Mouse (Mus musculus): Measurements from ENCODE around the gene Crocc2. TPM values are rescaled to one million over a fixed set of nuclear protein-coding genes. Genes with fewer than 3 reads are reported as not detected.

Crocc2 gene
- total and polyA plus RNA-seq, 3 experiments = not detected

DNA sequence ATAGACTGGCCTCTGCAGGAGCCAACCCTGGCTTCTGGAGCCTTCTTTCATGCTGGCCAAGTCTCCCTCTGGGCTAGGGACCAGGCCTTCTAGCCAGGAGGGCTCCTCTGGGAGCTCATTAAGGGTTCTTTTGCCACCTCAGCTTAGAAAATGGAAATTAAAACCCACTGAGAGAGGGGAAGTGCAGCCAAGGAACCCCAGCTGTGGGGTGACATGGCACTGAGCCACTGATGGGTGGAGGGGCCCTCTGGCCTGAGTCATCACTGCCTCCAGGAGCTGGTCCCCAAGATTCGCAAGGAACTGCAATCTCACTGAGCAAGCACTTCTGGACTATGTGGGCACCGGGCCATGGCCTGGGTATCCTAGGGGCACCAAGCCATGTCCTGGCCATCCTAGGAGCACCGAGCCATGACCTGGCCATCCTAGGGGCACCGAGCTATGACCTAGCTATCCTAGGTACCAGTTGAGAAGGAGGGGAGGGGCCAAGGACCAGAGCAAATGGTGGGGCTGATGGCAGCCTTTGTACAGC lies 39.1 kb downstream of the Crocc2 start:
- no peak for DNase-seq (ENCODE audit: extremely low read depth)
- no peaks in the 10 kb centered on the region for H3K36me3 ChIP-seq (replicated peaks in 1 of 2; ENCODE audit: control insufficient read depth in 1 of 2, insufficient read depth in 1 of 2, low read length in 1 of 2)
- H3K79me2 ChIP-seq (replicated peaks; ENCODE audit: control insufficient read depth, extremely low read depth, insufficient read depth, poor library complexity, severe bottlenecking) = no peaks in the 10 kb centered on the region
- no peak overlapping the region for H3K4me2 ChIP-seq (ENCODE audit: insufficient read depth, low read depth, poor library complexity, severe bottlenecking)
- in situ Hi-C loops (cut with MboI; ENCODE audit: low pct_ligation_motif_present, low pct_unique_long_range_greater_than_20kb, low sequenced_read_pairs) = no loop called here
- H3K27me3 ChIP-seq (replicated peaks) = peaks cover 97% of the 10 kb centered on the region
- H3K9ac ChIP-seq (ENCODE audit: insufficient read depth, low read depth) = no peak overlapping the region
- no peak overlapping the region for H3K4me3 ChIP-seq (replicated peaks in 1 of 3; ENCODE audit: low read depth in 2 of 3, low read length in 2 of 3, poor library complexity in 1 of 3)
- H3K4me1 ChIP-seq (ENCODE audit: control insufficient read depth in 1 of 2, insufficient read depth in 2 of 2) = peaks cover 0 to 6% of the 10 kb centered on the region in 2 experiments; a peak in 1 of 4 replicates
- H3K27ac ChIP-seq (ENCODE audit: insufficient read depth, low read depth) = no peak overlapping the region
- dilution Hi-C loops (cut with MboI; ENCODE audit: extremely low pct_ligation_motif_present, extremely low pct_unique_long_range_greater_than_20kb, low sequenced_read_pairs) = no loop called here
- H3K9me3 ChIP-seq (replicated peaks; ENCODE audit: low read length) = no peaks in the 10 kb centered on the region
- TF ChIP-seq USF2 (conservative IDR thresholded peaks at IDR 0.05; ENCODE audit: low read depth, low read length) (no peak), JUND (conservative IDR thresholded peaks at IDR 0.05; ENCODE audit: low read depth, low read length) (no peak), GABPA (IDR thresholded peaks at IDR 0.05; ENCODE audit: insufficient replicate concordance, low read depth, low read length) (no peak), E2F4 (IDR thresholded peaks at IDR 0.05; ENCODE audit: insufficient replicate concordance, low read depth, low read length) (no peak), JUN (IDR thresholded peaks at IDR 0.05; ENCODE audit: insufficient read depth, low read depth, low read length) (no peak), NRF1 (IDR thresholded peaks at IDR 0.05; ENCODE audit: low read depth, low read length) (no peak), MAFK (IDR thresholded peaks at IDR 0.05; ENCODE audit: insufficient replicate concordance, low read length) (no peak), UBTF (IDR thresholded peaks at IDR 0.05; ENCODE audit: low read depth, low read length) (no peak), ETS1 (conservative IDR thresholded peaks at IDR 0.05; ENCODE audit: low read depth, low read length) (no peak), BHLHE40 (IDR thresholded peaks at IDR 0.05; ENCODE audit: low read depth, low read length) (no peak), RAD21 (IDR thresholded peaks at IDR 0.05; ENCODE audit: low read depth, low read length) (no peak), ZMIZ1 (IDR thresholded peaks at IDR 0.05; ENCODE audit: low read depth, low read length) (no peak), TBP (conservative IDR thresholded peaks at IDR 0.05; ENCODE audit: low read depth, low read length) (no peak), NELFE (IDR thresholded peaks at IDR 0.05; ENCODE audit: low read depth, low read length) (no peak), USF1 (IDR thresholded peaks at IDR 0.05; ENCODE audit: low read depth, low read length) (no peak), HCFC1 (IDR thresholded peaks at IDR 0.05; ENCODE audit: low read depth, low read length) (no peak), MAX (IDR thresholded peaks at IDR 0.05; ENCODE audit: low read length) (no peak), CHD1 (IDR thresholded peaks at IDR 0.05; ENCODE audit: low read depth, low read length) (no peak), CTCF (conservative IDR thresholded peaks at IDR 0.05 in 1 of 2, IDR thresholded peaks at IDR 0.05 in 1 of 2; ENCODE audit: low read depth in 2 of 2, low read length in 2 of 2) (no peak), MAZ (IDR thresholded peaks at IDR 0.05; ENCODE audit: low read depth, low read length) (no peak)

DNA sequence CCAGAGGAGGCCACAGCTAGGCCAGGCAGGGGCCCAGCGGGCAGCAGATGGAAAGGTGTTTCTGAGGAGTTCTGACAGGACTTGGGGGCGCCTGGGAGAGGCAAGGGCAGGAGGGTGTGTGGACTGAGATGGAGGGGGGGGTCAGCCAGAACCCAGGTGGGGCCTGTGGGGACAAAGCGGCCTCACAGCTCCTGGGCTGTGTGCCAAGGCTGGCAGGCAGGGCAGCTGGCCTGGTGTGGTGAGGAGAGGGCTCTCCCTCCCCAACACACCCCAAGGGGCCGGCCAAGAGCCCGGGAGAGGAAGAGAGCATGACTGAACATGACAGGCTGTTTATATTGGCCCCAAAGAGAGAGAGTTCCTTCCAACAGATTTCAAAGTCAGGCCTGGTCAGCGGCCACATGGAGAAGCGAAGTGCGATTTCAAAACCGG lies 41.7 kb downstream of the Crocc2 start:
- in situ Hi-C loops (cut with MboI; ENCODE audit: low pct_ligation_motif_present, low pct_unique_long_range_greater_than_20kb, low sequenced_read_pairs) (no loop called here), dilution Hi-C loops (cut with MboI; ENCODE audit: extremely low pct_ligation_motif_present, extremely low pct_unique_long_range_greater_than_20kb, low sequenced_read_pairs) (no loop called here)
- peaks cover 97% of the 10 kb centered on the region for H3K27me3 ChIP-seq (replicated peaks)
- H3K9ac ChIP-seq (ENCODE audit: insufficient read depth, low read depth) = no peak overlapping the region
- no peaks in the 10 kb centered on the region for H3K36me3 ChIP-seq (replicated peaks in 1 of 2; ENCODE audit: control insufficient read depth in 1 of 2, insufficient read depth in 1 of 2, low read length in 1 of 2)
- H3K4me3 ChIP-seq (replicated peaks in 1 of 3; ENCODE audit: low read depth in 2 of 3, low read length in 2 of 3, poor library complexity in 1 of 3) = no peak overlapping the region
- H3K4me1 ChIP-seq (ENCODE audit: control insufficient read depth in 1 of 2, insufficient read depth in 2 of 2) = peaks cover 0 to 6% of the 10 kb centered on the region in 2 experiments; a peak in 1 of 4 replicates
- H3K4me2 ChIP-seq (ENCODE audit: insufficient read depth, low read depth, poor library complexity, severe bottlenecking) = no peak overlapping the region
- H3K9me3 ChIP-seq (replicated peaks; ENCODE audit: low read length) = no peaks in the 10 kb centered on the region
- no peak for DNase-seq (ENCODE audit: extremely low read depth)
- no peaks in the 10 kb centered on the region for H3K79me2 ChIP-seq (replicated peaks; ENCODE audit: control insufficient read depth, extremely low read depth, insufficient read depth, poor library complexity, severe bottlenecking)
- TF ChIP-seq HCFC1 (IDR thresholded peaks at IDR 0.05; ENCODE audit: low read depth, low read length) = no peak
- no peak for TF ChIP-seq JUND (conservative IDR thresholded peaks at IDR 0.05; ENCODE audit: low read depth, low read length)
- no peak for TF ChIP-seq CTCF (conservative IDR thresholded peaks at IDR 0.05 in 1 of 2, IDR thresholded peaks at IDR 0.05 in 1 of 2; ENCODE audit: low read depth in 2 of 2, low read length in 2 of 2)
- TF ChIP-seq PAX5 (IDR thresholded peaks at IDR 0.05; ENCODE audit: low read length) = no peak
- no peak for TF ChIP-seq MXI1 (IDR thresholded peaks at IDR 0.05; ENCODE audit: low read depth, low read length)
- no peak for TF ChIP-seq CHD2 (IDR thresholded peaks at IDR 0.05; ENCODE audit: low read length)
- no peak for TF ChIP-seq ELF1 (IDR thresholded peaks at IDR 0.05; ENCODE audit: low read depth, low read length)
- TF ChIP-seq MAX (IDR thresholded peaks at IDR 0.05; ENCODE audit: low read length) = no peak
- TF ChIP-seq TBP (conservative IDR thresholded peaks at IDR 0.05; ENCODE audit: low read depth, low read length) = no peak
- no peak for TF ChIP-seq CHD1 (IDR thresholded peaks at IDR 0.05; ENCODE audit: low read depth, low read length)
- TF ChIP-seq BHLHE40 (IDR thresholded peaks at IDR 0.05; ENCODE audit: low read depth, low read length) = no peak
- TF ChIP-seq MEF2A (IDR thresholded peaks at IDR 0.05; ENCODE audit: borderline replicate concordance, low read depth, low read length) = no peak
- TF ChIP-seq POLR2AphosphoS2 (IDR thresholded peaks at IDR 0.05; ENCODE audit: low read depth, low read length) = no peak
- no peak for TF ChIP-seq ZKSCAN1 (IDR thresholded peaks at IDR 0.05; ENCODE audit: borderline replicate concordance, low read depth, low read length)
- TF ChIP-seq MAFK (IDR thresholded peaks at IDR 0.05; ENCODE audit: insufficient replicate concordance, low read length) = no peak
- TF ChIP-seq ZC3H11A (IDR thresholded peaks at IDR 0.05; ENCODE audit: low read depth, low read length) = no peak
- no peak for TF ChIP-seq E2F4 (IDR thresholded peaks at IDR 0.05; ENCODE audit: insufficient replicate concordance, low read depth, low read length)
- no peak for TF ChIP-seq ETS1 (conservative IDR thresholded peaks at IDR 0.05; ENCODE audit: low read depth, low read length)
- no peak for TF ChIP-seq TCF12 (IDR thresholded peaks at IDR 0.05; ENCODE audit: low read depth, low read length)
- H3K27ac ChIP-seq (ENCODE audit: insufficient read depth, low read depth) = no peak overlapping the region
